Mouse (Mus musculus) cerebellum, adult 2 months (tissue): ENCODE measurements around the gene Mrpl10. TPM values are rescaled to one million over a fixed set of nuclear protein-coding genes. Genes with fewer than 3 reads are reported as not detected.

Source experiments
- DNase-seq, 2 experiments: peaks; one replicate each; pipeline ENCODE4 v3.0.0; 2021
- H3K27ac ChIP-seq: fragments of 200-500 bp; 2 replicates; pipeline ENCODE4 v1.5.1; 2012; ENCODE audit warnings: low read length, control low read depth, inconsistent platforms; ENCODE audit not compliant: insufficient read depth
- H3K27me3 ChIP-seq: fragments of 200-500 bp; 2 replicates; pipeline ENCODE4 v1.6.1; 2012; ENCODE audit warnings: inconsistent platforms, mild to moderate bottlenecking, low read length, moderate library complexity; ENCODE audit not compliant: control insufficient read depth, insufficient read depth
- H3K4me1 ChIP-seq: fragments of 200-500 bp; 2 replicates; pipeline ENCODE4 v1.6.1; 2011; ENCODE audit warnings: low read length; ENCODE audit not compliant: control insufficient read depth, insufficient read depth
- H3K4me3 ChIP-seq: fragments of 200-500 bp; replicated peaks from 2 replicates; pipeline ENCODE3; 2011; ENCODE audit warnings: mild to moderate bottlenecking, low read depth, low read length, control low read depth; ENCODE audit not compliant: insufficient read depth
- CTCF ChIP-seq: fragments of 200-500 bp; IDR thresholded peaks from 2 replicates; pipeline ENCODE4 v1.5.1; 2011; ENCODE audit warnings: low read depth, mild to moderate bottlenecking, control low read depth, low read length, moderate library complexity, borderline replicate concordance; ENCODE audit not compliant: insufficient read depth
- POLR2A ChIP-seq: fragments of 200-500 bp; IDR thresholded peaks from 2 replicates; pipeline ENCODE4 v1.6.1; 2011; ENCODE audit warnings: low read length, control low read depth, borderline replicate concordance; ENCODE audit not compliant: insufficient read depth
- WGBS: fragments of 180-500 bp; shearing (Covaris S2); methylation state at CpG from one replicate; pipeline ENCODE4 v1.1.7; 2018; 5-methylcytosine and 5-hydroxymethylcytosine counted together
- polyA plus RNA-seq: library from polyadenylated mRNA; depleted of rRNA; stranded (reverse); fragments of >200 nt; gene quantifications from 2 replicates; pipeline ENCODE4 v1.2.3, GENCODE M21; 2012

Gene Mrpl10
- polyA plus RNA-seq, 1 experiment, result 83.5 TPM

- WGBS, result 1% methylated on average over 27 of the region's 27 CpGs
- no peak overlapping the region for H3K27ac ChIP-seq
- no peaks in the 10 kb centered on the region for H3K4me1 ChIP-seq
- no peak overlapping the region for H3K4me3 ChIP-seq
- no peak for DNase-seq
- TF ChIP-seq POLR2A (no peak), CTCF (no peak)
- peaks cover 8% of the 10 kb centered on the region; the same call in 1 of the 2 replicates for H3K27me3 ChIP-seq
Measured at GRCm38 (mm10) chr11:97021121-97021765, 20.1 kb upstream of the Mrpl10 start.

DNA sequence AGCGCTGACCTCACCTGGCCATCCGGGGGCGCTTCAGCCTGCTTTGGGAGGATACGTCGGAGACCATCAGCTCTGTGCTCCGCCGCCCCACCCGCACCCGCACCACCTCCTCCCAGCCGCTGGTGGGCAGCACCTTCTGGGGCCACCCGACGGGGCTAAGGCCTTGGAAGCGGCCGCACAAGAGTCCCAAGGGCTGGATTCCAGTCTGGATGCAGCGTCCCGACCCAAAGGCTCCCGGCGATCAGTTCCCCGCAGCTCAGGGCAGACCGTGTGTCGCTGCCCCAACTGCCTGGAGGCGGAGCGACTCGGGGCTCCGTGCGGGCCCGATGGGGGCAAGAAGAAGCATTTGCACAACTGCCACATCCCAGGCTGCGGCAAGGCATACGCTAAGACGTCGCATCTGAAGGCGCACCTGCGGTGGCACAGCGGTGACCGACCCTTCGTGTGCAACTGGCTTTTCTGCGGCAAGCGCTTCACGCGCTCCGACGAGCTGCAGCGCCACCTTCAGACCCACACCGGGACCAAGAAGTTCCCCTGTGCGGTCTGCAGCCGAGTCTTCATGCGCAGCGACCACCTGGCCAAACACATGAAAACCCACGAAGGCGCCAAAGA, 19.4 kb upstream of the Mrpl10 start:
- WGBS, result under 1% methylated on average over 50 of the region's 50 CpGs
- Histone ChIP-seq H3K27ac (no peak overlapping the region), H3K27me3 (peaks cover 6% of the 10 kb centered on the region; the same call in 1 of the 2 replicates), H3K4me1 (no peaks in the 10 kb centered on the region), H3K4me3 (peak overlapping the region; percentile 62)
- TF ChIP-seq POLR2A (no peak), CTCF (peak; percentile 66)
- peak; percentile 70 to 77 for DNase-seq

DNA sequence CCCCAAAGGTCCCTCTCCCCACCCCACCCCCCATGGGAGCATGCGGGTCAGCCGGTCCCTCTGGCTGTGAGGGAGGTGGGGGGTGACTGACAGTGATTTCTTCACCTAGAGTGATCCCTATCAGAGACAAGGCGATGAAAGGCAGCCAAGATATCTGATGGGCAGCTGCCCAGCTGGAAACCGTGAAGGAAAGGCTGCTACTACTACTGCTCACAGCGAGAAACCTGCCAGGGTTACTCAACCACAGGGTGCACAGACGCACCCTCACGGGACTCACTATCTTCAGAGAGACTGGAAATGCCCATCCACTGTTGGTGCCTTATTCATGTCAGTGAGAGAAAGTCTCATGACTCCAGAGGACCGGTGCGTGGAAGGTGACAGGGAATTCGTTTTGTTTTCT, 16.4 kb upstream of the Mrpl10 start:
- Histone ChIP-seq H3K4me1 (no peaks in the 10 kb centered on the region), H3K27ac (no peak overlapping the region), H3K27me3 (no peaks in the 10 kb centered on the region; the same call in 1 of the 2 replicates), H3K4me3 (no peak overlapping the region)
- WGBS, result 74% methylated on average over 10 of the region's 10 CpGs
- TF ChIP-seq POLR2A, result no peak
- TF ChIP-seq CTCF, result no peak
- no peak for DNase-seq

DNA sequence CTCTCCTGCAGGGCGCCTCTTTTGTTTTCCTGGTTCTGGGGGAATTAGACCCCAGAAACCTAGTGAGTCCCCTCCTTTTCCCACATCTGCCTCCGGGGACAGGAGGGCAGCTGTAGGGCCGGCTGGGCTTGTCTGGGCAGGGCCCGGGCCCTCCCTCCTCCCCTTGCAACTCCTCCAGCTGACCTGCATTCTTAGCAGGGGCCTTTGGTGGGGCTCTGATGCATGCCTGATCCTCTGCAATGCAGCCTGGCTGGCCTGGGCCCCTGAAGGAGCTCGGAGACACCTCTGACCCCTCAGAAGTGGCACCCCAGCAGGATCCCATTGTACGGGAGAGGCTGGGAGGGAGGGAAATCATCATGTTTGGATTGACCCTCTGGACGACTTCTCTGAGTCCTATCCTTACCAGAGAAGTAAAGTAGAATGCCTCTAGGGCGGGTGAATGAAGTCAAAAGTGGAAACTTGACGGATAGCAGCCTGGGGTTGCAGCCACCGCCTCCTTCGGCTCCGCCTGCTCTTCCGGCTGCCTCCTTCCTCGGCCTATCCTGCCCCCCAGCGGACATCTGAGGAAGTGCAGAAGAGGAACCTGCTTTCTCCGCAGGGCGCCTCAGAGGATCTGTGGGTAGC, 15.5 kb upstream of the Mrpl10 start:
- WGBS, result 7% methylated on average over 17 of the region's 17 CpGs
- no peak overlapping the region for H3K27ac ChIP-seq
- H3K27me3 ChIP-seq, result no peaks in the 10 kb centered on the region; the same call in 1 of the 2 replicates
- TF ChIP-seq POLR2A, result peak; percentile 23; the same call in 1 of the 2 replicates
- peak; percentile 92 for TF ChIP-seq CTCF
- H3K4me3 ChIP-seq, result peak overlapping the region; percentile 48
- peak; percentile 82 to 88 for DNase-seq
- H3K4me1 ChIP-seq, result peaks cover 3% of the 10 kb centered on the region; the same call in 1 of the 2 replicates

DNA sequence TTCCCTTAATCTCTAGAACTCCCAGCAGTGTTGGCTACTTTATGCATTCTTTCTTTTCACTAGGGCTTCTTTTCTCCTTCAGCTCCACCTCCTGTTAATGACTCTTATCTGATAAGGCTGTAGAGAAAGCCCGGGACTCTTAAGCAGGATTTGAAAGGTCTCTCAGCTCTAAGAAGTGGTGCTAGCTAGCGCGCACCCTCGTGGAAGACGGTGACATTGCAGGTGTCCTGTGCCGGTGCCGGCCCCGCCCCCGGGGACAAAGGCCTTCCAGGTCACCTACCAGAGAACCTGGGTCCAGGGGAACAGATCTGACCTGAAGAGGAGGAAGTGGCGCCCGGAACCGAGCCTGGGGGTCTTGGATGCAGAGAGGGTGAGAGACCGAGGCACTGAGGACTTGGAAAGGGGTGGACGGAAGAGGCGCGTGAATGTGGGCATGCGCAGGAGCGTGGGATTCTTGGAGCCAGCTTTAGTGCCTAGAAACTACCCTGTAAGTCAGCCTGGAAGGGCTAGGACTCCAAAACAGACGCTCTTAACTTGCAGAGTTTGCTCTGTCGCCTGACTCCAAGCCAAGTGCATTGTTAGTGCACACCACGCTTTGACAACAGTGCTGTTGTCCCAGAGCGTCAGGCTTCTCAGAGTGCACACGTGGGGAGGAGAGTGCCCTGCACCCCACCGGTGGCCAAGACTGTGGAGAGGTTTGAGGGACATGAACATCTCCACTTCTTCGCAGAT, 11.5 kb upstream of the Mrpl10 start, which contains the start of gene Scrn2:
Gene Scrn2, plus strand, starts transcription at position 253 of the 732 bp plus-strand sequence.
- Histone ChIP-seq H3K27me3 (no peaks in the 10 kb centered on the region), H3K4me1 (peaks cover 3% of the 10 kb centered on the region; the same call in 1 of the 2 replicates), H3K27ac (no peak within 1 kb of the TSS), H3K4me3 (peak within 1 kb of the TSS; percentile 86)
- peak; percentile 91 for TF ChIP-seq CTCF
- no peak for TF ChIP-seq POLR2A
- WGBS, result under 1% methylated on average over 25 of the region's 25 CpGs
- DNase-seq, result peak; percentile 79 to 90

- no peak for DNase-seq
- H3K4me3 ChIP-seq, result peak overlapping the region; percentile 86
- 18% methylated on average over 15 of the region's 15 CpGs for WGBS
- no peak overlapping the region for H3K27ac ChIP-seq
- peaks cover 3% of the 10 kb centered on the region; the same call in 1 of the 2 replicates for H3K4me1 ChIP-seq
- TF ChIP-seq POLR2A (no peak), CTCF (no peak)
- H3K27me3 ChIP-seq, result no peaks in the 10 kb centered on the region
Measured at GRCm38 (mm10) chr11:97030426-97030825, 10.9 kb upstream of the Mrpl10 start.

GRCm38 (mm10) chr11:97031977-97032376, 9.4 kb upstream of the Mrpl10 start:
- TF ChIP-seq POLR2A (no peak), CTCF (no peak)
- 70% methylated on average over 12 of the region's 12 CpGs for WGBS
- peaks cover 9% of the 10 kb centered on the region for H3K4me1 ChIP-seq
- DNase-seq, result no peak
- no peak overlapping the region for H3K4me3 ChIP-seq
- no peaks in the 10 kb centered on the region for H3K27me3 ChIP-seq
- no peak overlapping the region for H3K27ac ChIP-seq

- 93% methylated on average over 4 of the region's 4 CpGs for WGBS
- no peak for DNase-seq
- H3K4me3 ChIP-seq, result no peak overlapping the region
- no peak for TF ChIP-seq CTCF
- no peak for TF ChIP-seq POLR2A
- no peak overlapping the region for H3K27ac ChIP-seq
- peaks cover 9% of the 10 kb centered on the region for H3K4me1 ChIP-seq
- H3K27me3 ChIP-seq, result no peaks in the 10 kb centered on the region
Measured at GRCm38 (mm10) chr11:97032499-97032898, 8.9 kb upstream of the Mrpl10 start.
